Mouse (Mus musculus) urinary bladder, adult 2 months (tissue): ENCODE results near the gene Sars. TPM values are rescaled to one million over a fixed set of nuclear protein-coding genes. Genes with fewer than 3 reads are reported as not detected.

Experiments used
- DNase-seq: peaks from one replicate; pipeline ENCODE4 v3.0.0; 2022; ENCODE audit warnings: low spot score
- polyA plus RNA-seq: library from polyadenylated mRNA; depleted of rRNA; stranded (reverse); fragments of >200 nt; gene quantifications from 2 replicates; pipeline ENCODE4 v1.2.3, GENCODE M21; 2012

Sars gene
- polyA plus RNA-seq, 1 experiment, result 64.1 TPM

DNA sequence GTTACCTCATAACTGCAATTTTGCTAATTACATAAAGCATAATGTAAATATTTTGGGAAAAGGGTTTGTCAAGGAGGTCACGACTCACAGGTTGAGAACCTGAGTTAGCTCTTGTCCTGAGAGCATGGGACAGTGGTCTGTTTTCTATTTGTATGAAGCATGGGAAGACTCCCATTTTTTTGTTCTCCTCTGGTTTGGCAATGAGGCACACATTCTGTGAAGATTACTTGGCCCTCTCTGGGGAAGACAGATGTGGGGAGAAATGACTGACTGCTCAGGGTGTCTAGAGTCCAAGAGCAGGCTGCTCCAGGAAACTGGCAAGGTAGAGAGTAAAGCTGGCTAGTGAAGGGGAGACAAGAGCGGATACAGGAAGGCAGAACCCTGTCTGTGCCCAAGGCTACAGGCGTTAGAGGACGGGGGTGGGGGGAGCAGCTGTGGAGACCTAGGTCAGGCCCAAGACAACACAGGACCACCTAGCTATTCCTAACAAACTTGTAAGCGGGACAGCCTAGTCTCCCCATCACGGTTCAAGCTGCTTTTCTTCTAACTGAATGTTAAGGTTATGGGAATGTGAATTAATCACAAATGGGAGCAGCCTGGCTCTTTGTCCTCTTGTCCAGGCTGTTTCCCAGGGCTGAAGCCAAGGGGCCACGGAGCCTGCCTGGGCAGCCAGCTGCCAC lies 19.9 kb downstream of the Sars start:
- no peak for DNase-seq

DNA sequence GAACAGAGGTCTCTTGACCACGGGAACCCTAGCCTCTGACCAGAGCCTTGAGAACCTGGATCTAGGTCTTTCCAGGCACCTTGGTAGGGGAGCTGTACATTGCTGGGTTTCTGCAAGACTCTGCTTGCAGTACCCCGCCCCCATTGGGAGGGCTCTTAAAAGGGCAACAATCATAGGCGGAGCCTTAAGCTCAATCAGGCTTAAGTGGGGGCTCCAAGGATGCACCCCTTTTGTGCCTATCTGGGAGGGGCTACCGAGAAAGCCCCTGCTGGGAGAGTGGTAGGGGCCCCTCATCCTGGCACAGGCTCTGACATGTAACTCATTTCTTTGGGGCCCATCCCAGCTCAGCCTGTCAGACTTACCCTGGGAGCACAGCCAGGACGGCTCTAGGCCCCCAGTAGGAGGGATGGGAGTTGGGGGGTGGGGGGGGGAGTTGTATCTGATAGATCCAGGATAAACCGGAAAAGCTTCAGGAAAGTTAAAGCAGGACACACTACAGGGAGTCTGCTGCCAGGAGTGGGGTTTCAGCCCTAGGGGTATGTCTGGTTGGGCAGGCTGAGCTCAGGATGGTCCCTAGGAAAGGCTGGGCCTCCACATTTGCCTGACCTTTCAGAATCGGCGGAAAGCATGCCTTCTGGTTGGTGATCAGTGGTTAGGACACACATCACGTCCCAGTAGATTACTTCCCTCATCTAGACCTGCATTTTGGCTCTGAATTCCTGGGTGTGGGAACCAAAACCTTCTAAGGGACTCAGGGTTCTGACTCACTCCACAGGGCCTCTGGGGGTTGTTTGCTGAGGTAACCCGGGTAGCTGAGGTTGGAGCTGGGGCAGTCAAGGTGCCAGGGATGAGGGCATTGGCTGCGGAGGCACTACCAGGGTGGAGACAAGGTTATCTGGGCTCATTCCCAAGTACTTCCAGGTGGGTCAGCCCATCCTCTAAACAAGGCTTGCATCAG lies 20.9 kb downstream of the Sars start:
- no peak for DNase-seq

DNA sequence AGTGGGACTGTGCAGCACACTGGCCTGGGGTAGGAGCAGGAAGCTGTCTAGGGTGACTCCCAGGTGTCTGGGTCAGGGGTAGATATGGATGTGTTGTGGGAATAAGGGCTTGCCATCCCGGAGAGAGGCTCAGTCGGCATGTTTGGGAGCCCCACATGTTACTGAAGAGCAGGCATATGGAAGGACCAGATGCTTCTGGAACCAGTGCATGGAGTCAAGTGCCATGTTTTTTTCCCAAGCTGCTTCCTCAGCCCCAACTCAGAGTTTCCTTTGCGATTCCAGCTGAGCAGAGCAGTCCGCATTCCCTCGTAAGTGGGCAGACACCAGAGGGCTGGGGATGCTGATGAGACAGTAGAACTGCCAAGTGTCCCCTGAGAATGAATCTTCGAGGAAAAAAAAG lies 22.0 kb downstream of the Sars start:
- no peak for DNase-seq

DNA sequence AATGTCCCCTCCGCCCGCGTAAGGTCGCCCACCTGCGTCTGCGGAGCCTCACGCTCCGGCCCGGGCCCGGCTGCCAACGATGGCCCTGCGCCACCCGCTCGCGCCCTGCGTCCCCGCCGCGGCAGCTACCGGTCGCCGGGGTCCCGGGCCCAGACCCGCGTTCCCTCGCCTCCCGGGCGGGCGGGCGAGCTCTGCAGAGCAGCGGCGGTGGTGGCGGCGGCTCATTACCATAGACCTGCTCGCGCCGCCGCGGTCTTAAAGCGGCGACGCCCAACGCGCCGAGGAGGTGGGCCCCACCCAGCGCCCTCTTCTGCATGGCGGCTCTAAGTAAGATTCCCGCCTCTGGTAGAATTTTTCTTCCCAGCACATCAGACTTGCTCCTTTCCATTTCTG lies 29.2 kb downstream of the Sars start:
- DNase-seq, result peak; percentile 64

DNA sequence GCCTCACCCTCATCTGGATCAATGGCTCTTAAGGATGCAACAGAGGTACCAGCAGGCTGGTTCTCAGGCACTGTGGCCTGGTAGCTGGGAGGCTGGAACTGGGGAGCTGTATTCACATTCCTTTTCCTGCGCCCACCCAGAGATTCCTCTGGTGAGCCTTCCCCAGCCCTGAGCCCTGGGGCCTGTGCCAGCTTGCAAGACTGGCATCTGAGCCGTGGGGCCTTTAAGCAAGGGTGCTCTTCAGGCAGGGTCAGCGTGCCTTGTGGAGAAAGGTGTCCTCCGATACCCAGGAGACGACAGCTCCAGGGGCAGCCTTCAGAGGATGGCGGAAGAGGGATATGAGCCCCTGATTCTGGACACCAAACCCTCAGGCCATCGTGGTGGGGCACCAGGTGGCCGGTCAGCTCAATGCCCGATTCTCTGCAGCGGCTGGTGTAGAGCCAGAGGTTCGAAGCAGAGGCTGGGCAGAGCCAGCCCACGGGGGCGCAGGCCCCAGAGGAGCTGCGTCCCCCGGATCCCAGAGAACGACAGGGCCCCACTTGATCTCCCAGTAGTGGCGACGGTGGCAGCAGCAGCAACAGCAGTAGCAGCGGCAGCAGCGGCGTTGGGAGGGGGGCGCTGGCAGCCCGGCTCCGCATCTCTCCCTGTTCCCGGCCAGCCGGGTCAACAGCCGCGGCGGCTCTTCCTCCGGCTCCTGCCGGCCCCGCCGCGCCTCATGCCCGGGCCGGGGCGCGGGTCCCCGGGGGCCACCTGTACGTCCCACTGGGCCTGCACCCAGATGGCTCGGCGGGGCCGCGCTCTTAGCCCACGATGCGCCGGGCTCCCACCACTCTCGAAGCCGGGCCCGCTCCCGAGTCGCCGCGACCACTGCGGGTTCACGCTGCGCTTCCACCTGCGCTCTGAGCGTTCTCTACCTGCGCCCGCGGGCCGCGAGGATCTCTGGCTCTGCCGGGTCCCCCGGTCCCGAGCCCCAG lies 29.9 kb downstream of the Sars start, which contains the start of gene Celsr2:
Celsr2 (minus strand) TSS at position 696 of the 974 bp plus-strand sequence.
- no peak for DNase-seq

DNA sequence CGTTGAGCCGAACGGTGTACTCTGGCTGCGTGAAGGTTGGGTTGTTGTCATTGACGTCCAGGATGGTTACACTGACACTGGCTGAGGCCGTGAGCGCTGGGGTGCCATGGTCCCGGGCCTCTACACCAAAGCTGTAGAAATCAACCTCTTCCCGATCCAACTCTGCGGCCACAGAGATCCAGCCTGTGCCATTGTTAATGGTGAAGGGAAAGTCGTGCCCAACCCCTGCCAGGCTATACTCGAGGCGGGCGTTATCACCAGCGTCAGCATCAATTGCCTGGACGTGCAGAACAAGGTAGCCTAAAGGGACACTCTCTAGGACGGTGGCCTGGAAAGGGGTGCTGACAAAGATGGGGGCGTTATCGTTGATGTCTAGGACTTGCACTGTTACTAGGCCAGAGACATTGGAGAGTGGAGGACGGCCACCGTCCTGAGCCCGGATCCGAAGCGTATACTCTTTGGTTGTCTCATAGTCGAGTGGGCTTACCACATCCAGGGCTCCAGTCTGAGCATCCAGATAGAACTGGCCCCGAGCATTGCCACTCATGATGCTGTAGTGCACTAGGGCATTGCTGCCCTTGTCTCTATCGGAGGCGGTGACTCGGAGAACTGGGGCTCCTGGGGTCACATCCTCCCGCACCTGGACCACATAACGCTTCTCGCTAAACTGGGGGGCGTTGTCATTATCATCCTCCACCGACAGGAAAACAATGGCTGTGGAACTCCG lies 31.2 kb downstream of the Sars start:
- DNase-seq, result no peak

DNA sequence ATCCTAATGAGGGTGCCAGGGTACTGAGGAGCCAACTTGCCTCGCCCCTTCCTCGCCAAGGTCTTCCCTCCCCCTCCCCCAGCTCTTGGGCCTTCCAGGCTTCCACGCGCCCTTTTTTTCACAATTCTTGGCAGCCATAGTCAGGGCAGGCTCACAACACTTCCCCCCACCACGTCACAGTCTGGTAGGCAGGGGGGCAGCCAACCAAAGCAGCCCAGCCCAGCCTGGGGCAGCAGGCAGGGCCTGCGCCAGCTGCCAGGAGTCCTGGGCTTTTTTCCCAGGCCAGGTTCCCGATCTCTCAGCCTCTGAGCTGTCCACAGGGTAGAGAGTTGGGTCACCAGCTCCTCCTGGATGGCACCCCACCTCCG lies 33.3 kb downstream of the Sars start:
- no peak for DNase-seq

DNA sequence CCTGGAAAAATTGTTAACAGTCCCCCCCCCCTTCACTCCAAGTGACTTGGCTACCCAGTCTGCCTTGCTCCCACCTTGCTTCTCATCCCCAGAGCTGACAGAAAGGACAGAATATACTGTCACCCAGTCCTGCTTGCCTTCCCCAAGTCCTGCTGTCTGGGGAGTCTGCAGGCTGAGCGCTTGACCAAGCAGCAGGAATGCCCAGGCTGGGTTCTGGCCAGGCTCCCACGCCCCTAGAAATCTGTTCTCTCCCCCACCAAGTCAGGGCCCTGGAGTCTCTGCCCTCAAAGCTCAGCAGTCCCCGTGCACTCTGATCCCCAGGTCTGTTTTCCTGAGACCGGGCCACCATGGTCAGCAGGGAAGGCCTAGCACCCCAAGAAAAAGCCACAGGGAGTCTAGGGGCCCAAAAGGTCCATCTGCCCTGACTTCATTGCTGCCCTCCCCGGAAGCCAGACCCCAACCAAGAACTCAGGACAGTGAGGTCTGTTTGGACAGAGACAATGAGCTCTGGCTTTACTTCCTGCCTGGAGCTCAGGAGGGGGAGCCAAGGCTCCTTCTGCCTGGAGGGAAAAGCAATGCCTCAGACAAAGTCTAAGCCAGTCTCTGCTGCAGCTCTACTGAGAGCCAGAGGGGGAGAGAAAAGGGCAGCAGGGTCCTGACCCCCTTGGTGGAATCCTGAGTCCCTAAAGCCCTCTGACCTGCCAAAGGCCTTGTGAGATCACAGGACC lies 33.8 kb downstream of the Sars start:
- no peak for DNase-seq

DNA sequence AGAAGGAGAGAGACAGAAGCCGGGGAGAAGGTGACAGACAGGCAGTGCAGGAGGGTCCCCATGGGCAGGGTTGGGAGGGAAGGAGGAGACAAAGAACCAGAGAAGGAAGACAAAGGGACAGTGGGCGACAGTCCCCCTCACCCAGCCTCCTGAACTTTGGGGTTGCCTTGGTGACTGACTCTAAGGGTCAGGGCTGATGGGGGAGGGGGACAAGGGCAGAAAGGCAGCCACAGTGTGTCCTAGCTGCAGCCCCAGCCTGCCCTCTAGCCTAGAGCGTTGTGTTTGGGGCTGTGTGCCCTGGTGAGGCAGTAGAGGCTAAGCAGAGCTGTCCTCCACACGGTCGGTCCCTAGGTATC lies 34.7 kb downstream of the Sars start:
- DNase-seq, result no peak

DNA sequence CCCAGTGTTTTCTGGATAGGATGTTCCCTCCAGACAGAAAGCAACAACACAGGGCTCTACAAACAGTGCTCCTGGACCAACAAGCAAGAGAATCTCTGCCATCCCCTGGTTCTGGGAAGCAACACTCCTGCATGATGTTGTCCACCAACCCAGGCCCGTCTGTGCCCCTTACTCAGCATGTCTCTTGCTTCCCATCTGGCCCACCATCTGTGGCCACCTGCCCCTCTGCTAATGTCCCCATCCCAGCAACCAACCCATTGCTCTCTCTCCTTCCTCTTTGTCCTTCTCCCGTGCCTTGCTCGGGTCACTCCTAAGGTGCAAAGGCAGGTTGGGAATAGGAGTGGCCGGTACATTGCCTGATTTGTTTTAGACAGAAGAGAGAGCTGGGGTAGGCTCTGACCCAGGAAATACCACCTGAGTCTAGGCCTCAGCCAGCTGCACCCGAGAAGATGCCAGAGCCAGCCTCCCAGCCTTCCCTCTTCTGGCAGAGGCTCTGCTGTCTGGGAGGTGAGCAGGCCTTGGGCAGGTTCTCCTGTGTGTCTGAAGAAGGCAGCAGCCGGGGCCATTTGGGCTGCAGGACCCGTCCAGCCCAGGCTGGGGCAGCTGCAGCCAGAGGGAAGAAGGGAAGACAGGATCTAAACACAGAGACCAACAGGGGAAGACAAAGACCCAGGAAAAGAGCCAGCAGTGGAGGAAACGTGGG lies 35.2 kb downstream of the Sars start:
- DNase-seq, result no peak

DNA sequence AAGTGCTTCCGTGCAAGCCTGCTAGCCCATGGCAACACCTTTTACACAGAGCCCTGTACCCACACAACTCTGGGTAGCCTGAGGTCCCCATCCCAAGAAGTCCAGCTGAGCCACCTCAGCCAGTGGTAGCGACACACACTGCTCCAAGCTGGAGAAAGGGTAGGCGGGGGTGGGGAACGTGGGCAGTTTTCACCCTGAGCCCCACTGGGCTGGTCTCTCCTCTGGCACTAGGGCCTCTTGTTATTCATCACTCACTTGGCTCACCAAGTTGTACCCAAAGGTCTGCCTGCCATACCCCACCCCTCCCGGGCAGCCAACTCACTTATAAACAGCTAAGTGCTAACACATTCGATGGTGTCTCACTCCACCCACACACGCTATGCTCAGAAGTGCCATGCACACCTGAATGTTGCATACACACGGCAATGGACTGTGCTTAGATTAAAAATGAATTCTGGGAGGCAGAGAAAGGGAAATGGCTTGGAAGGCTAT lies 36.4 kb downstream of the Sars start:
- DNase-seq, result no peak

DNA sequence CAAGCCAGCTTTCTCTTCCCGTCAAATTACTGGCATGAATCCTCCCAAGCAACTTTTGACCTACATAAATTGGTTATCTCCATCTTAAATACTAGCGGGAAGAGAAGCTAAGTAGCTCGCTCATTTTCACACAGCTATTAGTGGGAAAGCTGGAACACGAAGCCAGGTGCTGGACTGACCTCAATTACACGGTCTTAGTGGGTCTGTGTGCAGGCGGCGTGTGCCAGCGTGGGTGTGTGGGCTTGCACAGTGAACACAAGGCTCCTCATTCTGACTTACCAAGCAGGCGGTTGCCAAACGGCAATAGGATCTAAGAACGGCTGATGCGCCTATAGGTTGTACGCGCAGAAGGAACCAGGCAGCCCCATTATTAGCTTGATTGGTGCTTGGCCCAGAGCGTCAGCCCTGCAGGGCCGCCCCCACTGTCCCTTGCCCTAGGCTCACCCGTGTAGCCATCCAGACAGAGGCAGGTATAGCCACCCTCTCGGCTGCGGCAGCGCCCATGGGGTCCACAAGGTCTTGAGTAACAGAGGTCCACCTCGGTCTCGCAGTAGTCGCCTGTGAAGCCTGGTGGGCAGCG lies 38.6 kb downstream of the Sars start:
- DNase-seq, result no peak

DNA sequence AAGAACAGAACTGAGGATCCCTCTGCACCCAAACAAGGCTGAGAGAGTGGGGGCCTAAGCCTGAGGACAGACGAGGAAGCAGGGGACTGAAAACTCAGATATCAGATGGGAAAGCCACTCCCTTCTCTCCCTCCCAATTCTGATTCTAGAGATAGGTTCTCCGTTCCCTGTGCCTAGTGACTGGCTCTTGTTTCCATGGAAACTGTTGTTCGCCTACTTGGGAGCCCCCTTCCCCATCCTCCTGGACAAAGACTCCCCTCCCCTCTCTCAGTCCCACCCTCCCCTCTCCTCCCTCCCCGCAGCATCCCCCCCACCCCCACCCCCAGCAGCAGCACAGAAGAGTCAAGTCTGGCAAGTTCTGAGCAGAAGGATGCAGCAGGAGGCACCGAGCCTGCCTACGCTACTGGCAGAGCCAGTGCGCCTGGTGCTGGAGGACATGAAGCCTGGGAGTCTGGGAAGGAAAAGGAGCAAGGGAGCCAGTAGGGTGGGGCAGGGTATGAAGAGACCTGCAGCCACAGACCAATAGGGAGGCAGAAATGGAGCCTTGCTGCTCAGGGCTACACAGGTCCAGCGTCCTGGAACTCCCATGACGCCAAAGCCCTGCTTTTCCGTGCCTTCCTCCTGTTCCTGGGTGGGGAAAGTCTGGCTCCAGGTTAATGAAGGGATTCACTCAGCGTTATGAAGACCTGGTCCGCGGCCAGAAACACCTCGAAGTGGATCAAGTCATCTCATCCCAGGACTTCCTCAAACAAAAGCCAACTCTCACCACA lies 39.3 kb downstream of the Sars start:
- no peak for DNase-seq

DNA sequence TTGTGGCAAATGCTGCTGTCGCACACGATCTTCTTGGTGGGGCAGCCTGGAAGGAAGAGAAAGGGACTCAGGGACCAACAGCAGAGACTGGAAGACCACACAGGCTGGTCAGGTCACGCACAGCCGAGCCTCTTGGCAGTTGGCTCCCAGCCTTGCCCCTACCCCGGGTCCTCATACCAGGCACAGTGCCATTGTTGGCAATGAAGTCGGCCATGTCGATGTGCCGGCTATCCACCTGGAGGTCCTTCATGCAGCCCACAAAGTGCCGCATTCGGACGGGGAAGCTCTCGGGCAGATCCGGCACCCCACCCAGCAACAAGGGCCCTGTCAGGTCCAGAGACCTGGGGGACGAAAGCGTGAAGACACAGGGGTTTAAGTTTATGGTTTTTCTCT lies 42.5 kb downstream of the Sars start:
- no peak for DNase-seq

DNA sequence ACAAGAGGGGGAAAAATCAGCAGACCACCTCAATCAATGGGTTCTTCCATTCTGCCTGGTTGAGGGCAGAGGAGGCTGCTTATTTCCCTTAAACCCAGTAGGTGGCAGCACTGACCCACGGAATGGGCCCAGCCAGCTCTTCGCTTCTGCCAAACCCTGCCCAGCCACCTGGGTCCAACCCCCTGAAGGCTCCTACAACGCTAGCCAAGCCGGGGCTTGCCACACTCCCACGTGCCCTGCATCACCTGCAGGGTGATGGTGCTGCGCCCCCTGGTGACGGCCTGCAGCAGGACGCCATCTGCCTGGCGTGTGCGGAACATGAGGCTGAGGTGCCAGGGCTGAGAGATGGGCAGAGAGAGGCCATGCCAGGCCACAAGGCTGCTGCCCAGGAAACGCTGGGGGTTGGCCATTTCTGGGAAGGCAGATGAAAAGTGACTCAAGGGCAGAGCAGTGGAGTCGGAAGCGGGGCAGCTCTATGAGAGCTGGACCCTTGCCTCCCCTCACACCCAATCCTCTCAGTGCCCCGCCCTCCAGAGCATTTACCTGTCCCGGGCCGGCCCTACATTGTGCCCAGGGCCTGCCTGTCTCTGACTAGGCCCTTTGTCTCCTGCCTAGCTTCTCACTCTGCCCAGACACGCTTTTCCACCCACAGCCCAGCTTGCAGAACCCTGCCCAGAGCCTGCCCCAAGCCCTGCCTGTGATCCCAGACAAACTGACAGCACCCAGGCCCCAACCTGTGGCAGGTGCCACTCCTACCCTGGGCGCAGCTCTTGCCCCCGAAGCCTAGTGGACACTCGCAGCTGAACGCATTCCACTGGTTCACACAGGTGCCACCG lies 43.1 kb downstream of the Sars start:
- peak; percentile 78 for DNase-seq

DNA sequence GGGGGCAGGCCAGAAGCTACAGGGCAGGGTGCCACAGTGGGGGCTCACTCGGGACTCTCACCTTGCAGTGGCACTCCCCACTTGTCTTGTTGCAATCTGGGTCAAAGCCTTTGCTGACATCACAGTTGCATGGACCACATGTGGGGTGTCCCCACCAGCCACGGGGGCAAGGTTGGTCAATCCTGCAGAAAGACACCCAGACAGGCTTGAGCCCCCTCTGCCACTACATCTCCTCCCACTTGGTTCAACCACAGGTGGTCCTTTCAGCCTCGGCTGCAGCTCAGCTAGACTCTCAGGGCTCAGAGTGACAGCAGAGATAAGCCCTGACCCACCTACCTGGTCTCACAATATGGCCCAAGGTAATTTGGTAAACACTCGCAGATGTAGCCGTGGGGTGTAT lies 44.6 kb downstream of the Sars start:
- DNase-seq, result no peak

DNA sequence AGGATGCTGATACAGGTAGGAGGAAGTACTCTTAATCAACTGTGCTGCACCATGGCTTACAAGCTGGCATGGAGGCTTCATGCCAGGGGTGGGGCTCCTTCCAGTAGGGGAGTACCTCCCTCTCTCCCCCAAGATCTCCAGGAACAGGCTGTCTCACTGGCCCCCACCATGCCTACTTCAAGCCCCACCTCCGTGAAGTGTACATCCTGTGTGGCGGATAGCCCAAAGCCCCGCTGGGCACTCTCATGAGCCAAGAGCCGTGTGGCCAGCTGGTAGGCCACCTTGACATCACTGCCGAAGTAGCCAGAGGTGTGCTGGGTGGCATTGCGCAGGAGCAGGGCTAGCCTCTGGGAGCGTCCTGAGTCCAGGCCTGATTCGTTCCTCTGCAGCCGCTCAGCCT lies 46.7 kb downstream of the Sars start:
- no peak for DNase-seq

DNA sequence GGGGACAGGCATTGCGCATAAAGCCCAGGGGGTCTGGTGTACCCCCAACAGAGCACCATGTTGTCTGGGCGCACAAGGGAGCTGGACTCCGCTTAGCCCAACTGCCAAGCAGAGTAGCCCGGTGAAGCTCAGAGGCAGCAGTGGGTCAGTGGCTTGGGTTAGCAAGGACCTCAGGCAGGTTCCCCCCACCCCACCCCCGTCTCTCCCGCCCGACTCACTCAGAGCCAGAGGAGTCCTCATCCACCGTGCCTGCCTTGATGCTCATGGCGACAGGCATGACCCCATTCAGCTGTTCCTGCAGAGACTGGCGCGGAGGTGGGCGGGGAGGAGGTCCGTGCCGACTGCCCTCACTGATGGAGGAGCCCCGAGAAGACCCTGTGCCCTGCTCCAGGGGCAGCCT lies 52.2 kb downstream of the Sars start:
- DNase-seq, result no peak
